Mouse (Mus musculus) lung, postnatal 25 days (tissue): ENCODE data around the gene Dlk1.
"Not testable (repeated sequence)": the region's sequence is repeated elsewhere in the genome, so short reads cannot be mapped to it uniquely, and the experiment has no call there.

Source experiments
- DNase-seq: peaks from one replicate; pipeline ENCODE4 v3.0.0; 2022; ENCODE audit warnings: low spot score

Dlk1 gene

DNA sequence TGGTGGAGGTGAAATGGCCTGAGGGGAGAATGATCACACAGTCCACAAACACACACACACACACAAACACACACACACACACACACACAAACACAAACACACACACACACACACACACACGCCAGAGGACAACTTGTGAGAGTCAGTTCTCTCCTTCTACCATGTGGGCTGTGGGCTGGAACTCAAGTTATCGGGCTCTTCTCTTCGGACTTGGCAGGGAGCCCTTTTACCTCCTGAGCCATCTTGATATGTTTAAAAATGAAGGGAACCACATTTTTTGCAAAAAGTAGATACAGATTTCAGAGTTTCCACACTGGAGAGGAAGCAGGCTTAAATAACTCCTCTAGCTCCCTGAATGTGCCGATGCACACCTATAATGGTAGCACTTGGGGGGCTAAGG, 22.9 kb downstream of the Dlk1 start:
- DNase-seq: no peak

DNA sequence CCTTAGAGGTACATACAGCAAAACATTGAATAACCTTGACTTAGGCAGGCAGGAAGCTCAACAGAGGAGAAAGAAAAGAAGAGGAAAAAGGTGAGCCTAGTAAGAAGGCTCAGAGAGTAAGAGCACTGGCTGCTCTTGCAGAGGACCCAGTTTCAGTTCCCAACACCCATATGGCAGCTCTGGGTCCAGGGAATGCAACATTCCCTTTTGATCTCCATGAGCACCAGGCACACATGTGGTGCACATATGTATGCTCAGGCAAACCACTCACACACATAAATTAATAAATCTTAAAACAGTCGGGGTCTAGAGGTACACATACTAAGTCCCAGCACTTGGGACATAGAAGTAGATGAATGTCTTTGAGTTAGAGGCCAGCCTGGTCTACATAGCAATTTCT, 33.9 kb downstream of the Dlk1 start:
- DNase-seq: not testable (repeated sequence)

DNA sequence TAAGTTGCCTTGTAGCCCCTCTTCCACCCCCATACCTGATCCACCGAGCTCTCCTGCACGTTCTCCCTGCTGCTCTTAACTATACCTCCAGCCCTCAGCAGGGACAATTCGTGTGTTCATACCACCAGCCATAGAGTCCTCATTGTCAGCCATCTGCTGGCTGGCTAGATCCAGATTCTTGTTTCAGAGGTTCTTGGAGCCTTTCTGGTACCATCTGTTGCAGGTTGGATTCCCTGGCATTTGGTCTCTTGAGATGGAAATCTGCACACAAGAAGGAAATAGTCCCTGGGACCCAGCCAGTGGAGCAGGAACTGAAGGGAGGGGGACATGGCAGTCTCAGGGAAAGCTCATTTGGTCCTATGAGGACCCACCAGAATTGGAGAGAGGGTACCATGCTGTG, 39.1 kb downstream of the Dlk1 start:
- no peak for DNase-seq

DNA sequence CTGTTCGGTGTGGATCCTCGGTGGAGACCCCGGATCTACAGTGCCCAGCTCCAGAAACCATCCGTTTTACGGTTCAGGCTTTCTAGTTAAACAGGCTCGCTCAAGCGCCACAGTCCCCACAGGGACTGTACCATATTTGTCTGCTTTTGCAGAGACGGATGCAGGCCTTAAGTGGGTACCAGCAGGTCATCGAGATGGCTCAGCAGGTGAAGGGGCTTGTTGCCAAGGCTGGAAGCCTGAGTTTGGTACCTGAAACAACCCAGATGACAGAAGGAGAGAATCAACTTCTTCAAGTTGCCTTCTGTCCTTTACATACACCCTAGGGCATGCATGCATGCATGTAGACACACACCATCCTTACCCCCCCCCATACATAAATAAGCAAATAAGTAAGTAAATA, 40.8 kb downstream of the Dlk1 start:
- DNase-seq: no peak

DNA sequence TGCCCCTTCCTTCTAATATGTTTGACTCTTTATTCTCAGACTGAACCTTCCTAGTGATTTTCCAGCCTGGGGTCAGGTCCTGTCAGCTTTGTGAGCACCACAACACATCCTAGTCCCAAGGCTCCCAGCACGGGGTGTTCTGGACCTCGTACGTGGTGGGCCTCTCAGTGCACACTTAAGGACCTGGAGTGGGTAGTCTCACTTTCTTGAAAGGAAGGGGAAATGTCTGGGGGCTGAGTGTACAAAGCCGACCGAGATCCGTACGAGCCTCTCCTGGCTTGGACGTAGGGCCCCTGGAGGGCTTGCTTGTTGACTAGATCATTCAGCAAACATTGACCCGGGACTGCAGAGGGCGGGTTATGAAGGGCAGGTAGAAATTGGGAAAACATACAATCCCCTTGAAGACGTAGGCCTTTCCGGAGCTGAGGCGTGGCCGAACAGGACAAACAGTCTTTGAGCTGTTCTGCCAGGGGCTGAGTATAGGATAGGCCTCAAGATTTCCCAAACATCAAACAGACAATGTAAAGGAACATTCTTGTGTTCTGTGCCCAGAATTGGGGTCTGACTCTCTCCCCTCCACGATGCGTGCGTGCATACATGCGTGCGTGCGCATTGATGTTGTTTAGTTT, 42.5 kb downstream of the Dlk1 start:
- peak; percentile 9 for DNase-seq

DNA sequence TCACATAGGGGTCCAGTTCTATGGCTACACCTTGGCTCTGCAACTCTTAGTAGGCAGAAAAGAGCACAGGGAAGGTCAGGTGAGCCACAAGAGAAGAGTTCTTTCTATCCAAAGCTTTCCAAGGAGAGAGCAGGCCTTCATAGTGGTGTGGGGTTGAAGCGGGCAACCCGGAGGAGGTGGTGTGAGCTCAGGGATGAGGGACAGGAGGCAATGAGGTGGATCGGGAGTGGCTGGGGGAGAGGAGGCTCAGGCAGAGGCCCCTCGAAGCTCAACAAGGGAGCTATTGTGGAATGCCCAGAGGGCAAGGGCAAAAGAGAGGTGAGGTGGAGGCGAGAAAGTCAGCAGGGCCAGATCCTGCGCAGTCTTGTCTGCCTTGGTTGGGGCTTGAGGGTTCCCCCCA, 43.8 kb downstream of the Dlk1 start:
- no peak for DNase-seq

DNA sequence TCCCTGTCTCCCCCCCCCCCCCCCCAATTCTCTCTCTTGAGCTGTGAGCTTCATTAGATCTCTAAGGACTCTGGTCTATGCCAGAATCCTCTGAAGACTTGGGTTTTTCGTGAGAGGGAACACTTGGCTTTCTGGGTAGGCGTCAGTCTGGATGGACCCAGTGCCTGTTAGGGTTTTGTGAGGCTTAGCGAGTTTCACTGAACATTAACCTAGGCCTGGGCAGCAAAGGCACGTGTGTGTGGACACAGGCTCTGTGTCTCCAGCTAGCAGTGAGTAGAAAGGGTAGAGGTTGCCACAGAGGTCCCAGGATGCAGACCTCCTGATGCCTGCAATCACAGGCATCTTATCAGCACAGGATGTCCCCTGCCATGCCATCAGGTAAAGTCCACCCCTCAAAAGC, 48.4 kb downstream of the Dlk1 start:
- no peak for DNase-seq

DNA sequence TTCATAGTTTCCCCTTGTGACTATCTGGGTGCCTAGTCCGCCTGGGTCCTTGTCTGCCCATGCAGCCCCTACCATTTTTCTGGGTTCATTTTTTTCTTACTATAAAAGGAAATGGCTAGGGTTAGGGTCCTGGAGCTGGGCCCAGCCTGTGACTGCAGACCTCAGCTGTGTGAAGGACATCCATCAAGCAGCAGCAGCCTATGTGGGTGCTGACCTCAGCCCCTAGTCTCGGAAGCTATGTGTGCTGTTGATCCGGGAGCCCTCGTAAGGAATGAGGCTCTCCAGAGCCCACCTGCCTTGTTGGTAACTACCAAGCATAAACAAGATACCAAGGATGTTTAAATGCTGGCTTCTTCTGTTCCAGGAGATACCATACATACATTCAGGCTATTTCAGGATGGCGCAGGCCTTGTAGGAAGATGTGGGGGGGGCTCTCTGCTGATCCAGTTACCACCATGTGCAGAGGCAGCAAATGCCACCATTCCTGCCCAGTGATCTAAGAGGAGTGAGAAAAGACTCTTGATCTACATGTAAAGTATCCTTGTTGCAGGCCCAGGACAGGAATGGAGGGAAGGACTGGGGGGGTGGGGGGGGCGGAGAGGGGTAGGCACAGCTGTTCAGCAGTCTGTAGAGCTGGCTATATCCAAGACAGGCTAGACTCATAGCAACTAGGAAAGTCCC, 49.9 kb downstream of the Dlk1 start:
- DNase-seq: no peak

DNA sequence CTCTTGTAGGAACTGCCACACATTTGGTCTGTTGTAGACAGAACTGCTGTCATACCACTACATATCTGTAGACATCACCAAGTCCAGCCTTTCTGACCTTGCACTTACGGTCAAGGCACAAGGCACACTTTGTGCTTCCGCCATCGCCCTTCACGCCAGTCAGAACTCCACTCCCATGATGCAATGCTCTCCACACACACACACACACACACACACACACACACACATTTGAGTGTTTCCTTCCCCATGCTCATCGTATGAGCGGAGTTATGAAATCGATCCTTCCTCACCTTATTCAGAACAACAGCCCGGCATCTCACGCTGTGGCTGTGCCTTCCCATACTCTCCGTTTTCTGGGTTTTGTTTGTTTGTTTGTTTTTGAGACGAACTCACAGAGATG, 55.1 kb downstream of the Dlk1 start:
- no peak for DNase-seq

DNA sequence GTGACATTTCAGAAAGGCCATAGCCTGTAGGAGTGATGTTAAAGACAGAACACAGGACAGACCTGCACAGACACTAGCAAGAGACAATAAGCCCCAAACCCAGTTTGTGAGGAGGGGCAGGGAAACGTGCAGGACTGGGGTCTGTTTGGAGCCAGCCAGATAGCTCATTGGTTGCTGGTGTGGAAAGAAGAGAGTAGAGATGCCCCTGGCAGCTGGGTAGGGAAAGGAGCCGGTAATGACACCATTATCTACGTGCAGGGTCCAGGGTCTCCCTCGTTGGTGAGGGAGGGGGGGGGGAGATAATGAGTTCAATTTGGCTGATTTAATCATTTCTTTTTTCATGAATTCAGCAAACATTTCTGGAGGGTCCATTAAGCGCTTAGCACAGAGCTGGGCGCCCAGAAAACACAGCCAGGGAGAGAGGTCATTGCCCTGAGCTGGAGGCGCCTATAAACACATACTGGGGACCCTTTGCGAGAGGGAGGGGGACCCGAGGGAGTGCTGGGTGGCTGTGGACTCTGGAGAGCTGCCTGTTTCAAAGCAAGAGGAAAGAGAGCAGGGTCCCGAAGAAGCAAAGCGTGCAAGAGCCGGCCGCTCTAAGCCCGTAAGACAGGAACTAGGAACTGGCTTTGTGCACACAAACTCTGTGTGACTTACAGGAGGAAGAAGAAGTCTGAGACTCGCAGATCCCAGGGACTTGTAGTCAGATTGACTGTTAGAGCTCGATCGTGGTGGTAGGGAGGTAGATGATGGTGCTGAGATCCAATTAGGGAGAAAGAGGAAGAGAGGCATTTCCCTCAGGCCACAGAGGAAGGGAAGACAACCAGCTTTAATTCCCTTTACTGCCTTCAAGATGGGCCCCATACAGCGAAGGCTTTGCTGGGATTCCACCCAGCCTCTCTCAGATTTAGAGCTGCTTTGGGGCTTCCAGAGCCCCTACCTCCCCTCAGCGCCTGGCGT, 56.2 kb downstream of the Dlk1 start:
- no peak for DNase-seq

DNA sequence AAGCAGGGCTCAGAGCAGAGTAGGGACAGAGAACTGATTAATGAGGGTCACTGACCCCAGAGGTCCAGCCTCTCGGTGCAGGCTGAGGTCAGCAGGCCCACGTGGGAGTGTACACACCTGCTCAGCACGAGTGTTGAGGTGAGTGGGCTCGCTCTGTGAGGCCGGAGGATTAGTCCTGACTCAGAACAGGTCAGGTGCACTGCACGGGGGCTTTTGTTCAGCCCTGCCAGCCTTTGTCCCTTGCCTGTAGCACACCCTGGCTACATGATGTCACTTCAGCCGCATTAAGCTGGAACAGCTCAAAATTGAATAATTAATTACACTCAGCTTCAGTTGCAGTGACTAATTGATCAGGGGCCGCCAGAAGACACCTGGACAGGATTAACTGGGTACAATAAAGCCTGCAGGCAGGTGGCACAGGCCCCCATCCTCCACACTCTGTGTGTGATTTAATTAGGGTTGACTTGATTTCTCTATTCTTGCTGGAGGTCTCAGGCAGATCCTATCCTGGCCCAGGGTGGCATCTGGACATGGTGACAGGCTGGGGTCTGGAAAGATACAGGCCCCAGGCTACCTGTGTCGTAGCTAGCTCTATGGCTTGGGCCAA, 57.0 kb downstream of the Dlk1 start:
- DNase-seq: no peak

DNA sequence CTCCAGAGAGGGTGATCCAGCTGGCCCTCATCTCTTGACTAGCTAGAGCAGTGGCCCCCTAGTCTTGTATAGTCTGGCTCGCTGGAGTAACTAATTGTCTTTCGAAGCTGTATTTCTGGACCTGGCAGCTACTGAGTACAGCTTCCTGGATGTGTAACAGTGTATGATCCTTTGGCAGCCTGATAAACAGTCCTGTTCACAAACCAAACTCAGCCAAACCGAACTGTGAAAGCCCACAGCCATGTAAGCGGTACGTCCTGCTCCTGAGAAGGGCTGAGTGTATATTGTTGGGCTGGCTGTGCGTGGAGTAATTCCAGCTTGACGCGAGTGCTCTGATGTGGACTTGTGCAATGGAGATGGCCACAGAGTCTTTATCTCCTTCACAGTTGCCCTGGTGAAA, 57.6 kb downstream of the Dlk1 start:
- DNase-seq: no peak

DNA sequence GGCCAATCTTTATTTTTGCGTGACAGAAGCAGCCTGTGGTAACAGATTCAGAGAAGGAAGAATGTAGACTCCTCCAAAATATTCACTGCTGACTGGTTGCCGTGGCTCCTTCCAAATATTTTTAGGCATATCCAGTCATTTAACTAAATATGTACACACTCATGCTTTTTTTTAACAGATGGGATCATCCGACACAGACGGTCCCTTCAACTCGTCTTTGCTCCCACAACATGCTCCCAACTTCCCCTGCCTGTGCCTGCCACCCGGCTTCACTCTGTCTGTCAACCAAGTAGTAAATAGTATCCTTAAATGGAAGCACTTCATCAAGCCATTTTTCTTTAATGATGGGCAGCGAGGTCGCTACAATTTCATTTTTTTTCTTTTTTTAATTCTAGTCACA, 58.8 kb downstream of the Dlk1 start:
- no peak for DNase-seq

DNA sequence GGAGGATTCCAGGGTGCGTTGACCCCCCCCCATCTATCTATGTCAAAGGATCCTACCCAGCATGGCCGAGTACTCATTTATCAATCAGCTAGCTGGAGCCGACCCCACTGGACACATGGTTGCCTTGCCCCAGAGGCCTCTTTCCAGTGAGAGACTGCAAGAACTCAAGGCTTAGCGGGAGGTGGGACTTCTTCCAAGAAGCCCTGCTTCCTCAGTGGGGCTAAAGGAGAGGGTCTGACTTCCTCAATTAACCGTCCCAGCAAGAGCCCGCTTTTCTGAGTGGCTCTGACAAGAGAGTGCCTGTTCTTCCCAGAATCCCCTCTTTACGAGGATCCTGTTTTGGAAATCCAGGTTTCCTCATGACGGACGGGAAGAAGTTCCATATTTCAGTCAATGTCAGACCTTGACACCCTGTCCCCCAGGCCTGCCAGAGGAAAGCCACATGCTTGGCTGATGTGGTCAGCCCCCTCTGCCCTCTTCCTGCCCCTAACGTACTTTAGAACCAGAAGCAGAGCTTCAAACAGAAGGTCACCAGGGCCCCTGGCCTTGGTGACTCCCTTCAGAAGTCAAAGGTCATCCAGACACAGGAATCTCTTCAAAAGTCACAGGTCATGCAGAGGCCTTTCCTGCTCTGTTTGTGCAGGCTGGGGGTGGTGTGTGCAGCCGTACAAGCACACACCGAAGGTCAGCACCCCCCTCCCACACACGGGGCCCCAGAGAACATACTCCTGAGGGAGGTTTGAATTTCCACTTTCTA, 59.7 kb downstream of the Dlk1 start:
- no peak for DNase-seq
